In the genomic region with DNA sequence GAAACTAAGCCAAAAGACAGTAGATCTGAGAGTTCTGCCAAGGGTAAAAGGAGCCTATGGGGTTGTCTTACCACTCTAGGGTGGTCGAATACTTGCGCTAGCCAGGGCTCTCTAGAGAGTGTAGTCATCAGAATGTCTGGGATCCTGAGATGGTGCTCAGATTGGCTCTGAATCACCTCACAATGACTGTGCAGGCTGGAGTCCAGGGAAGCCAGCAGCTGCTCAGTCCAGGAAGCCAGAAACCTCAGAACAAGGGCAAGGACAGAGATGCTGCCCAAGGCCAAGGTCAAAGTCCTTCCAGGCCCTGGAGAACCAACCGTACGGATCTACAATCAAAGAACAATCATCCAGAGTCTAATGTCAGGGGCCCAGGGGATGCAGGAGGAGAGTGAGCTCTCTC, we compare ENCODE assay signal across 16 mouse cellular contexts. TPM values are rescaled to one million over a fixed set of nuclear protein-coding genes. Genes with fewer than 3 reads are reported as not detected.
DNase-seq lines count a peak whose midpoint lies in the region; ATAC-seq lines count a peak whose summit lies in the region.
"Had no signal": no experiment of that assay in that cellular context is flagged by ENCODE, and none has a peak within 500 bp of the region (broad histone marks: within the 10 kb centered on the region; RNA-seq: fewer than 3 reads in every experiment).

No protein-coding gene starts in this region.

- no peaks in the 10 kb centered on the region for H3K36me3 ChIP-seq in midbrain, embryonic 11.5 days (ENCODE audit: control insufficient read depth, insufficient read depth, low read length)
- H3K36me3 ChIP-seq: embryonic facial prominence, embryonic 10.5 days; midbrain, embryonic 12.5 days had no signal

- 92% methylated on average over 4 of the region's 4 CpGs for WGBS in midbrain, embryonic 11.5 days

- no peak overlapping the region for H3K4me2 ChIP-seq in midbrain, embryonic 11.5 days
- H3K4me2 ChIP-seq: midbrain, embryonic 12.5 days had no signal

- peak; percentile 7 for DNase-seq in 3134 (ENCODE audit: extremely low read depth, insufficient read length, low spot score)
- peak; percentile 54 for DNase-seq in 3T3-L1 (ENCODE audit: low read depth, low spot score)
- peak; percentile 44 for DNase-seq in adrenal gland, postnatal 25 days
- DNase-seq in cerebellum, adult 9-11 months: peak; percentile 63
- DNase-seq in spleen, adult 12 weeks (ENCODE audit: low spot score): no peak
- DNase-seq in midbrain, embryonic 11.5 days (ENCODE audit: low spot score, missing footprints): no peak
- DNase-seq: heart, adult 11 months; kidney, postnatal 14 days; layer of hippocampus, adult 9-11 months; liver; lung, adult 18-20 months; lung, postnatal 36 days had no signal

- no peak for ATAC-seq in megakaryocyte, adult 5-6 weeks (ENCODE audit: poor library complexity, severe bottlenecking)
- no peak for ATAC-seq in midbrain, embryonic 11.5 days (ENCODE audit: low FRiP score)
- ATAC-seq: intestine, embryonic 16.5 days had no signal

- no peak overlapping the region for H3K27ac ChIP-seq in midbrain, embryonic 11.5 days (ENCODE audit: low read depth, low read length)
- H3K27ac ChIP-seq: embryonic facial prominence, embryonic 10.5 days; midbrain, embryonic 12.5 days had no signal

- no peak overlapping the region for H3K4me3 ChIP-seq in midbrain, embryonic 11.5 days (ENCODE audit: low read depth, low read length)
- H3K4me3 ChIP-seq: embryonic facial prominence, embryonic 10.5 days; midbrain, embryonic 12.5 days had no signal

- H3K27me3 ChIP-seq in midbrain, embryonic 11.5 days (ENCODE audit: control insufficient read depth, insufficient read depth, low read length): no peaks in the 10 kb centered on the region

- H3K9ac ChIP-seq in midbrain, embryonic 11.5 days (ENCODE audit: low read length): no peak overlapping the region
- H3K9ac ChIP-seq: midbrain, embryonic 12.5 days had no signal

- no peaks in the 10 kb centered on the region; the same call in 1 of the 2 replicates for H3K9me3 ChIP-seq in midbrain, embryonic 11.5 days (ENCODE audit: control insufficient read depth, low read length)
- H3K9me3 ChIP-seq: embryonic facial prominence, embryonic 10.5 days; midbrain, embryonic 12.5 days had no signal

- no peaks in the 10 kb centered on the region for H3K4me1 ChIP-seq in midbrain, embryonic 11.5 days (ENCODE audit: control insufficient read depth, insufficient read depth, low read length)
- H3K4me1 ChIP-seq: embryonic facial prominence, embryonic 10.5 days; midbrain, embryonic 12.5 days had no signal

RNA-seq across cellular contexts. Expression of gene Rsl24d1, which starts 52.4 kb away (rescaled TPM):
- 60.6 and 64.2 TPM in 2 replicates for total RNA-seq in adrenal gland, postnatal 25 days (2021)
- total RNA-seq in megakaryocyte, adult 5-6 weeks (2015): 60.7 and 64.7 TPM in 2 replicates
- total RNA-seq in megakaryocyte, adult 5-6 weeks (2017): 110 and 114 TPM in 2 replicates
- 172 and 184 TPM in 2 replicates for polyA plus RNA-seq in midbrain, embryonic 11.5 days (2014; fragmentation: Nextera tagmentation; extraction: Ambion mirVana)

Comparison
In these comparisons a context has a peak if more than half of its experiments do, and no peak if none do; other contexts are left out.
1. DNase-seq: peak in 3134 (single experiment), 3T3-L1 (single experiment), adrenal gland, postnatal 25 days (single experiment) and cerebellum, adult 9-11 months (single experiment); none in spleen, adult 12 weeks (single experiment) and midbrain, embryonic 11.5 days (single experiment).